Mouse (Mus musculus): ENCODE results near the gene Mindy2. TPM values are rescaled to one million over a fixed set of nuclear protein-coding genes. Genes with fewer than 3 reads are reported as not detected.

Mindy2 gene
- polyA plus RNA-seq, 1 experiment, result 8.5 TPM

- no peak overlapping the region for H3K27ac ChIP-seq (ENCODE audit: insufficient read depth, low read length)
- H3K36me3 ChIP-seq (ENCODE audit: control insufficient read depth, insufficient read depth, low read length), result no peaks in the 10 kb centered on the region
- H3K4me3 ChIP-seq (ENCODE audit: extremely low read depth, insufficient read depth, insufficient read length), result no peak overlapping the region
- H3K4me1 ChIP-seq (ENCODE audit: control insufficient read depth, insufficient read depth, insufficient read length), result peaks cover 2% of the 10 kb centered on the region; the same call in 1 of the 2 replicates
- H3K27me3 ChIP-seq (ENCODE audit: control insufficient read depth, insufficient read depth, low read length), result no peaks in the 10 kb centered on the region
- no peak for TF ChIP-seq CTCF (IDR thresholded peaks at IDR 0.05; ENCODE audit: extremely low read depth, insufficient read depth, insufficient read length, insufficient replicate concordance)
- no peak for TF ChIP-seq POLR2A (IDR thresholded peaks at IDR 0.05; ENCODE audit: low read depth, low read length)
- no peak for DNase-seq (ENCODE audit: low read depth in 1 of 2, low spot score in 2 of 2)
Observed at GRCm38 (mm10) chr9:70690579-70690978, 33.6 kb upstream of the Mindy2 start.

GRCm38 (mm10) chr9:70689926-70690325 lies 33.0 kb upstream of the Mindy2 start:
- no peak overlapping the region for H3K4me3 ChIP-seq (ENCODE audit: extremely low read depth, insufficient read depth, insufficient read length)

GRCm38 (mm10) chr9:70688301-70688968 lies 31.5 kb upstream of the Mindy2 start:
- WGBS, result 95% methylated on average over 2 of the region's 2 CpGs
- Histone ChIP-seq H3K27ac (ENCODE audit: insufficient read depth, low read length) (no peak overlapping the region), H3K4me1 (ENCODE audit: control insufficient read depth, insufficient read depth, insufficient read length) (peaks cover 2% of the 10 kb centered on the region; the same call in 1 of the 2 replicates), H3K27me3 (ENCODE audit: control insufficient read depth, insufficient read depth, low read length) (no peaks in the 10 kb centered on the region), H3K4me3 (ENCODE audit: extremely low read depth, insufficient read depth, insufficient read length) (no peak overlapping the region), H3K36me3 (ENCODE audit: control insufficient read depth, insufficient read depth, low read length) (no peaks in the 10 kb centered on the region)
- TF ChIP-seq POLR2A (IDR thresholded peaks at IDR 0.05; ENCODE audit: low read depth, low read length) (no peak), CTCF (IDR thresholded peaks at IDR 0.05; ENCODE audit: extremely low read depth, insufficient read depth, insufficient read length, insufficient replicate concordance) (no peak)
- no peak for DNase-seq (ENCODE audit: low read depth in 1 of 2, low spot score in 2 of 2)

More at GRCm38 (mm10) chr9:70689926-70690325, 33.0 kb upstream of the Mindy2 start:
- Histone ChIP-seq H3K27me3 (ENCODE audit: control insufficient read depth, insufficient read depth, low read length) (no peaks in the 10 kb centered on the region), H3K4me1 (ENCODE audit: control insufficient read depth, insufficient read depth, insufficient read length) (peaks cover 2% of the 10 kb centered on the region; the same call in 1 of the 2 replicates), H3K36me3 (ENCODE audit: control insufficient read depth, insufficient read depth, low read length) (no peaks in the 10 kb centered on the region), H3K27ac (ENCODE audit: insufficient read depth, low read length) (no peak overlapping the region)
- TF ChIP-seq POLR2A (IDR thresholded peaks at IDR 0.05; ENCODE audit: low read depth, low read length) (no peak), CTCF (IDR thresholded peaks at IDR 0.05; ENCODE audit: extremely low read depth, insufficient read depth, insufficient read length, insufficient replicate concordance) (no peak)
- WGBS, result 23% methylated on average over 3 of the region's 3 CpGs
- DNase-seq (ENCODE audit: low read depth in 1 of 2, low spot score in 2 of 2), result no peak

- no peak for TF ChIP-seq POLR2A (IDR thresholded peaks at IDR 0.05; ENCODE audit: low read depth, low read length)
- 0 out of 2 replicates have a peak, but pooled peaks cover 2% of the 10 kb centered on the region for H3K4me1 ChIP-seq (ENCODE audit: control insufficient read depth, insufficient read depth, insufficient read length)
- H3K27me3 ChIP-seq (ENCODE audit: control insufficient read depth, insufficient read depth, low read length), result no peaks in the 10 kb centered on the region
- H3K36me3 ChIP-seq (ENCODE audit: control insufficient read depth, insufficient read depth, low read length), result no peaks in the 10 kb centered on the region
- WGBS, result 79% methylated on average over 1 of the region's 1 CpGs
- no peak overlapping the region for H3K4me3 ChIP-seq (ENCODE audit: extremely low read depth, insufficient read depth, insufficient read length)
- DNase-seq (ENCODE audit: low read depth in 1 of 2, low spot score in 2 of 2), result no peak
- H3K27ac ChIP-seq (ENCODE audit: insufficient read depth, low read length), result no peak overlapping the region
Observed at GRCm38 (mm10) chr9:70682202-70682601, 25.2 kb upstream of the Mindy2 start.

GRCm38 (mm10) chr9:70679132-70680091 lies 22.4 kb upstream of the Mindy2 start:
- under 1% methylated on average over 95 of the region's 103 CpGs for WGBS
- H3K4me1 ChIP-seq (ENCODE audit: control insufficient read depth, insufficient read depth, insufficient read length), result 0 out of 2 replicates have a peak, but pooled peaks cover 2% of the 10 kb centered on the region

GRCm38 (mm10) chr9:70678682-70679131 lies 21.7 kb upstream of the Mindy2 start, which contains the start of gene Adam10:
TSS of gene Adam10 (plus strand) at chr9:70678997.
- Histone ChIP-seq H3K36me3 (ENCODE audit: control insufficient read depth, insufficient read depth, low read length) (no peaks in the 10 kb centered on the region), H3K27ac (ENCODE audit: insufficient read depth, low read length) (peak within 1 kb of the TSS; percentile 95), H3K4me1 (ENCODE audit: control insufficient read depth, insufficient read depth, insufficient read length) (0 out of 2 replicates have a peak, but pooled peaks cover 2% of the 10 kb centered on the region), H3K4me3 (ENCODE audit: extremely low read depth, insufficient read depth, insufficient read length) (peak within 1 kb of the TSS; percentile 88), H3K27me3 (ENCODE audit: control insufficient read depth, insufficient read depth, low read length) (no peaks in the 10 kb centered on the region)
- peak; percentile 95 to 99 for DNase-seq (ENCODE audit: low read depth in 1 of 2, low spot score in 2 of 2)
- WGBS, result under 1% methylated on average over 42 of the region's 48 CpGs
- TF ChIP-seq CTCF (IDR thresholded peaks at IDR 0.05; ENCODE audit: extremely low read depth, insufficient read depth, insufficient read length, insufficient replicate concordance), result no peak
- peak; percentile 89 for TF ChIP-seq POLR2A (IDR thresholded peaks at IDR 0.05; ENCODE audit: low read depth, low read length)

More at GRCm38 (mm10) chr9:70679132-70680091, 22.4 kb upstream of the Mindy2 start:
- no peak for TF ChIP-seq CTCF (IDR thresholded peaks at IDR 0.05; ENCODE audit: extremely low read depth, insufficient read depth, insufficient read length, insufficient replicate concordance)
- TF ChIP-seq POLR2A (IDR thresholded peaks at IDR 0.05; ENCODE audit: low read depth, low read length), result no peak
- peak in 1 of 2 experiments; percentile 46 for DNase-seq (ENCODE audit: low read depth in 1 of 2, low spot score in 2 of 2)
- H3K27me3 ChIP-seq (ENCODE audit: control insufficient read depth, insufficient read depth, low read length), result no peaks in the 10 kb centered on the region
- no peaks in the 10 kb centered on the region for H3K36me3 ChIP-seq (ENCODE audit: control insufficient read depth, insufficient read depth, low read length)
- H3K4me3 ChIP-seq (ENCODE audit: extremely low read depth, insufficient read depth, insufficient read length), result peak overlapping the region; percentile 88
- H3K27ac ChIP-seq (ENCODE audit: insufficient read depth, low read length), result peak overlapping the region; percentile 95
